In genomic region chr17:12734205-12734857, GRCm38 (mm10) we compare ENCODE assay signal across 11 mouse cellular contexts. TPM values are rescaled to one million over a fixed set of nuclear protein-coding genes. Genes with fewer than 3 reads are reported as not detected.
A peak's percentile ranks its signal among the peaks of the same experiment; 100 is the strongest.
DNase-seq lines count a peak whose midpoint lies in the region; ATAC-seq and TF ChIP-seq lines count a peak whose summit lies in the region.
"Had no signal": no experiment of that assay in that cellular context is flagged by ENCODE, and none has a peak within 500 bp of the region (broad histone marks: within the 10 kb centered on the region; RNA-seq: fewer than 3 reads in every experiment).

No protein-coding gene starts in this region.

- peaks cover 3% of the 10 kb centered on the region; the same call in 1 of the 2 replicates for H3K4me1 ChIP-seq in hindbrain, embryonic 12.5 days
- no peaks in the 10 kb centered on the region for H3K4me1 ChIP-seq in hindbrain, embryonic 14.5 days (replicated peaks; ENCODE audit: control insufficient read depth, insufficient read depth, low read length)
- peaks cover 54% of the 10 kb centered on the region for H3K4me1 ChIP-seq in heart, postnatal 0 days (ENCODE audit: control insufficient read depth, insufficient read depth)
- H3K4me1 ChIP-seq in limb, embryonic 15.5 days, result peaks cover 39% of the 10 kb centered on the region

- peaks cover 46% of the 10 kb centered on the region for H3K36me3 ChIP-seq in hindbrain, embryonic 12.5 days
- H3K36me3 ChIP-seq in hindbrain, embryonic 14.5 days (replicated peaks; ENCODE audit: control insufficient read depth, insufficient read depth), result peaks cover 82% of the 10 kb centered on the region
- H3K36me3 ChIP-seq in heart, postnatal 0 days (replicated peaks; ENCODE audit: control insufficient read depth, insufficient read depth, low read length), result peaks cover 55% of the 10 kb centered on the region
- H3K36me3 ChIP-seq in limb, embryonic 15.5 days, result peaks cover 51% of the 10 kb centered on the region; the same call in 1 of the 2 replicates

- TF ChIP-seq EP300 in heart, postnatal 0 days (IDR thresholded peaks at IDR 0.05; ENCODE audit: low read depth), result no peak

- H3K9me3 ChIP-seq in hindbrain, embryonic 12.5 days (replicated peaks), result no peaks in the 10 kb centered on the region
- H3K9me3 ChIP-seq in hindbrain, embryonic 14.5 days (ENCODE audit: control insufficient read depth, low read length), result no peaks in the 10 kb centered on the region
- H3K9me3 ChIP-seq in heart, postnatal 0 days (replicated peaks; ENCODE audit: control insufficient read depth, low read length), result no peaks in the 10 kb centered on the region
- no peaks in the 10 kb centered on the region for H3K9me3 ChIP-seq in limb, embryonic 15.5 days

- no peak for DNase-seq in hindbrain, embryonic 14.5 days (ENCODE audit: low spot score)
- peak; percentile 46 for DNase-seq in embryo, embryonic 11 days
- DNase-seq in heart, postnatal 0 days (ENCODE audit: low spot score), result peak; percentile 63
- DNase-seq in right cerebral cortex, postnatal 25 days, result no peak
- DNase-seq in adipocyte (ENCODE audit: low spot score), result no peak
- DNase-seq: thymus, postnatal 14 days had no signal

- WGBS in hindbrain, embryonic 12.5 days, result 56% methylated on average over 12 of the region's 12 CpGs
- 77% methylated on average over 12 of the region's 12 CpGs for WGBS in hindbrain, embryonic 14.5 days
- WGBS in heart, postnatal 0 days, result 20% methylated on average over 12 of the region's 12 CpGs
- WGBS in limb, embryonic 15.5 days, result 16% methylated on average over 12 of the region's 12 CpGs

- H3K27me3 ChIP-seq in hindbrain, embryonic 12.5 days, result no peaks in the 10 kb centered on the region
- no peaks in the 10 kb centered on the region for H3K27me3 ChIP-seq in hindbrain, embryonic 14.5 days (ENCODE audit: control insufficient read depth, insufficient read depth, low read length)
- H3K27me3 ChIP-seq in heart, postnatal 0 days (ENCODE audit: control insufficient read depth, insufficient read depth, low read length), result no peaks in the 10 kb centered on the region
- no peaks in the 10 kb centered on the region for H3K27me3 ChIP-seq in limb, embryonic 15.5 days

- no peak for TF ChIP-seq CTCF in heart, postnatal 0 days (IDR thresholded peaks at IDR 0.05; ENCODE audit: low read depth)

- H3K9ac ChIP-seq in hindbrain, embryonic 12.5 days, result no peak overlapping the region
- H3K9ac ChIP-seq in hindbrain, embryonic 14.5 days, result no peak overlapping the region
- no peak overlapping the region for H3K9ac ChIP-seq in heart, postnatal 0 days (replicated peaks; ENCODE audit: low read depth, low read length)
- no peak overlapping the region for H3K9ac ChIP-seq in limb, embryonic 15.5 days
- H3K9ac ChIP-seq: liver, embryonic 14.5 days had no signal

- ATAC-seq in hindbrain, embryonic 12.5 days (ENCODE audit: low FRiP score), result no peak
- ATAC-seq in hindbrain, embryonic 14.5 days (ENCODE audit: low FRiP score), result no peak
- ATAC-seq in heart, postnatal 0 days (ENCODE audit: insufficient read depth, low read depth), result peak; percentile 15; the same call in 1 of the 2 replicates
- no peak for ATAC-seq in limb, embryonic 15.5 days (ENCODE audit: insufficient number of reproducible peaks, low FRiP score, low TSS enrichment, low read depth)
- ATAC-seq in activated CD4-positive, CD25-positive, alpha-beta regulatory T cell, adult 4 months, result no peak

- H3K27ac ChIP-seq in hindbrain, embryonic 12.5 days, result peak overlapping the region; percentile 52; the same call in 1 of the 2 replicates
- H3K27ac ChIP-seq in hindbrain, embryonic 14.5 days, result no peak overlapping the region
- peak overlapping the region; percentile 81 for H3K27ac ChIP-seq in heart, postnatal 0 days (ENCODE audit: low read depth)
- H3K27ac ChIP-seq in limb, embryonic 15.5 days, result peak overlapping the region; percentile 82
- H3K27ac ChIP-seq: layer of hippocampus, adult 2 months; liver, embryonic 14.5 days had no signal

- no peak overlapping the region for H3K4me3 ChIP-seq in hindbrain, embryonic 12.5 days
- no peak overlapping the region for H3K4me3 ChIP-seq in hindbrain, embryonic 14.5 days (replicated peaks; ENCODE audit: low read length)
- H3K4me3 ChIP-seq in heart, postnatal 0 days (ENCODE audit: low read depth, low read length), result 0 out of 2 replicates have a peak overlapping the region, but pooled peaks have one; percentile 3
- no peak overlapping the region for H3K4me3 ChIP-seq in limb, embryonic 15.5 days
- H3K4me3 ChIP-seq: layer of hippocampus, adult 2 months had no signal

- 0 out of 2 replicates have a peak overlapping the region, but pooled peaks have one; percentile 4 for H3K4me2 ChIP-seq in hindbrain, embryonic 12.5 days (replicated peaks)
- no peak overlapping the region for H3K4me2 ChIP-seq in hindbrain, embryonic 14.5 days (replicated peaks)
- peak overlapping the region; percentile 35 for H3K4me2 ChIP-seq in heart, postnatal 0 days (ENCODE audit: low read depth, low read length)
- peak overlapping the region; percentile 31; the same call in 1 of the 2 replicates for H3K4me2 ChIP-seq in limb, embryonic 15.5 days

RNA-seq across cellular contexts. Expression of gene Igf2r, which starts 35.1 kb away (rescaled TPM):
- 27.5 and 30.4 TPM in 2 replicates for polyA plus RNA-seq in hindbrain, embryonic 12.5 days (2016; fragmentation: Nextera tagmentation; extraction: Ambion mirVana)
- polyA plus RNA-seq in hindbrain, embryonic 14.5 days (2014; fragmentation: Nextera tagmentation; extraction: Ambion mirVana), result 13.1 and 14.9 TPM in 2 replicates
- 424 and 484 TPM in 2 replicates for total RNA-seq in heart, postnatal 0 days (2014; rRNA removed; ENCODE audit: low replicate concordance)
- 52.2 and 59.9 TPM in 2 replicates for polyA plus RNA-seq in heart, postnatal 0 days (2015; fragmentation: Nextera tagmentation; extraction: Ambion mirVana)
- 45.0 TPM in 2 replicates for polyA plus RNA-seq in limb, embryonic 15.5 days (2015; fragmentation: Nextera tagmentation; extraction: Ambion mirVana)
- 10 to 100 TPM; 23.9 to 33.2 TPM for polyA plus RNA-seq in activated CD4-positive, CD25-positive, alpha-beta regulatory T cell, adult 4 months (2017; shearing (Covaris generic))

RNA-seq across cellular contexts. Expression of gene Slc22a1, which starts 58.7 kb away (rescaled TPM):
- polyA plus RNA-seq in hindbrain, embryonic 12.5 days (2016; fragmentation: Nextera tagmentation; extraction: Ambion mirVana), result not detected in 2 replicates
- not detected in 2 replicates for polyA plus RNA-seq in hindbrain, embryonic 14.5 days (2014; fragmentation: Nextera tagmentation; extraction: Ambion mirVana)
- not detected in 2 replicates for total RNA-seq in heart, postnatal 0 days (2014; rRNA removed; ENCODE audit: low replicate concordance)
- polyA plus RNA-seq in heart, postnatal 0 days (2015; fragmentation: Nextera tagmentation; extraction: Ambion mirVana), result 33.5 and 42.8 TPM in 2 replicates
- not detected in 2 replicates for polyA plus RNA-seq in limb, embryonic 15.5 days (2015; fragmentation: Nextera tagmentation; extraction: Ambion mirVana)
- polyA plus RNA-seq in activated CD4-positive, CD25-positive, alpha-beta regulatory T cell, adult 4 months (2017; shearing (Covaris generic)), result under 1 TPM in 1 of 2 experiments, not detected in 1; 0.81 TPM
- total RNA-seq: layer of hippocampus, adult 2 months had no signal

Comparison
In these comparisons a context has a peak if more than half of its experiments do, and no peak if none do; other contexts are left out.
1. DNase-seq: peak in embryo, embryonic 11 days (single experiment) and heart, postnatal 0 days (single experiment); none in hindbrain, embryonic 14.5 days (single experiment), right cerebral cortex, postnatal 25 days (single experiment) and adipocyte (single experiment).
2. RNA of gene Slc22a1, which starts 58.7 kb away (polyA plus RNA-seq): 33.5 to 42.8 TPM in heart, postnatal 0 days; 0.81 TPM in activated CD4-positive, CD25-positive, alpha-beta regulatory T cell, adult 4 months, not detected in hindbrain, embryonic 12.5 days, not detected in hindbrain, embryonic 14.5 days and not detected in limb, embryonic 15.5 days; every median in the first group is over 10 times any median in the second.